8 mouse cellular contexts compared by ENCODE assay signal in the genomic region with DNA sequence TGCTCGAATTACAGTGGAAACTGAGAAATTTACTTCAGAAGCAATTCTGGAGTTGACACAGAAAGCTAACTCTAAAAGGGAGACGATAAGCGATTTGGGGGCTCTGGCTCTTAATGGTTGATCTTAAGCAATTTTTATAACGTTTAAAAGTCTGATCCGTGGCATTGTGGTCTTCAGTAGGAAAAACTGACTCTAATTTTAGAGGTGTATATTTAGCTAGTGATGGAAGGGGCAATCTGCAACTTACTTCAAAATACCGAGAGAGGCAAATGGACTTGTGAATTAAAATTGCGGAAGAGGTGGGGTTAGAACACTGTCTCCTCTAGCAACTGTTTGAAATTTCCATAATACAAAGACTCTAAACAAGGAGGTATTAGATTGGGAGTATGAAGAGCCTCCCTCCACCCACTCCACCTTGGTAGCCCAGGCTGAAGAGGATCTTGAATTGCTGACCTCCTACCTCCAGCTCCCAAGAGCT. TPM values are rescaled to one million over a fixed set of nuclear protein-coding genes. Genes with fewer than 3 reads are reported as not detected.
A peak's percentile ranks its signal among the peaks of the same experiment; 100 is the strongest.
DNase-seq lines count a peak whose midpoint lies in the region; ATAC-seq and TF ChIP-seq lines count a peak whose summit lies in the region.

No protein-coding gene starts in this region.

- H3K4me3 ChIP-seq in heart, adult 2 months = peak overlapping the region; percentile 47
- H3K4me3 ChIP-seq in hindbrain, embryonic 16.5 days (ENCODE audit: low read length) = peak overlapping the region; percentile 45
- no peak overlapping the region for H3K4me3 ChIP-seq in midbrain, embryonic 11.5 days (ENCODE audit: low read depth, low read length)

- peak overlapping the region; percentile 80 for H3K4me2 ChIP-seq in hindbrain, embryonic 16.5 days (ENCODE audit: low read length)
- H3K4me2 ChIP-seq in midbrain, embryonic 11.5 days = peak overlapping the region; percentile 33

- H3K27me3 ChIP-seq in heart, adult 2 months (ENCODE audit: control insufficient read depth, insufficient read depth, low read length) = no peaks in the 10 kb centered on the region
- no peaks in the 10 kb centered on the region for H3K27me3 ChIP-seq in hindbrain, embryonic 16.5 days (replicated peaks; ENCODE audit: control insufficient read depth, insufficient read depth, low read length)
- no peaks in the 10 kb centered on the region for H3K27me3 ChIP-seq in midbrain, embryonic 11.5 days (ENCODE audit: control insufficient read depth, insufficient read depth, low read length)

- H3K9ac ChIP-seq in heart, adult 2 months (ENCODE audit: low read depth, low read length) = no peak overlapping the region; the same call in 1 of the 2 replicates
- no peak overlapping the region for H3K9ac ChIP-seq in hindbrain, embryonic 16.5 days (ENCODE audit: low read depth, low read length)
- H3K9ac ChIP-seq in midbrain, embryonic 11.5 days (ENCODE audit: low read length) = no peak overlapping the region

- H3K27ac ChIP-seq in heart, adult 2 months = no peak overlapping the region; the same call in 1 of the 2 replicates
- H3K27ac ChIP-seq in hindbrain, embryonic 16.5 days (ENCODE audit: low read depth, low read length) = no peak overlapping the region
- H3K27ac ChIP-seq in midbrain, embryonic 11.5 days (ENCODE audit: low read depth, low read length) = no peak overlapping the region

- TF ChIP-seq POLR2A in heart, adult 2 months (IDR thresholded peaks at IDR 0.05; ENCODE audit: insufficient read depth, low read depth, low read length) = no peak

- peak; percentile 48 for ATAC-seq in common myeloid progenitor, adult 5-6 weeks (replicated peaks; ENCODE audit: low read depth, poor library complexity, severe bottlenecking)
- ATAC-seq in hindbrain, embryonic 16.5 days = no peak
- ATAC-seq in midbrain, embryonic 11.5 days (ENCODE audit: low FRiP score) = no peak

- TF ChIP-seq EP300 in heart, adult 2 months (IDR thresholded peaks at IDR 0.05; ENCODE audit: insufficient read depth, low read depth, low read length) = no peak

- H3K9me3 ChIP-seq in hindbrain, embryonic 16.5 days (ENCODE audit: control insufficient read depth, low read length) = no peaks in the 10 kb centered on the region
- peaks cover 2% of the 10 kb centered on the region; the same call in 1 of the 2 replicates for H3K9me3 ChIP-seq in midbrain, embryonic 11.5 days (ENCODE audit: control insufficient read depth, low read length)

- no peaks in the 10 kb centered on the region for H3K79me2 ChIP-seq in heart, adult 2 months (replicated peaks; ENCODE audit: control insufficient read depth, insufficient read depth, low read length)

- H3K36me3 ChIP-seq in heart, adult 2 months (ENCODE audit: control insufficient read depth, insufficient read depth, low read length) = no peaks in the 10 kb centered on the region
- H3K36me3 ChIP-seq in hindbrain, embryonic 16.5 days (ENCODE audit: control insufficient read depth, insufficient read depth, low read length) = no peaks in the 10 kb centered on the region
- H3K36me3 ChIP-seq in midbrain, embryonic 11.5 days (ENCODE audit: control insufficient read depth, insufficient read depth, low read length) = no peaks in the 10 kb centered on the region

- no peak for DNase-seq in heart, adult 2 months
- no peak for DNase-seq in heart, adult 18-20 months
- DNase-seq in midbrain, embryonic 11.5 days (ENCODE audit: low spot score, missing footprints) = no peak
- no peak for DNase-seq in spleen, adult 12 weeks (ENCODE audit: low spot score)
- DNase-seq in frontal cortex, postnatal 14 days (ENCODE audit: low spot score in 2 of 2) = no peak
- no peak for DNase-seq in urinary bladder, postnatal 36 days (ENCODE audit: low spot score in 2 of 2)

- peaks cover 3% of the 10 kb centered on the region for H3K4me1 ChIP-seq in heart, adult 2 months (ENCODE audit: control insufficient read depth, insufficient read depth, low read length)
- H3K4me1 ChIP-seq in hindbrain, embryonic 16.5 days (ENCODE audit: control insufficient read depth, insufficient read depth, low read depth, low read length) = peaks cover 11% of the 10 kb centered on the region
- peaks cover 12% of the 10 kb centered on the region for H3K4me1 ChIP-seq in midbrain, embryonic 11.5 days (ENCODE audit: control insufficient read depth, insufficient read depth, low read length)

- intact Hi-C loops in heart, adult 2 months (cut with DNase I) = no loop called here

- 36% methylated on average over 7 of the region's 7 CpGs for WGBS in heart, adult 2 months
- WGBS in hindbrain, embryonic 16.5 days = 40% methylated on average over 7 of the region's 7 CpGs
- WGBS in midbrain, embryonic 11.5 days = 47% methylated on average over 7 of the region's 7 CpGs

- no peak for TF ChIP-seq CTCF in heart, adult 2 months (IDR thresholded peaks at IDR 0.05)

RNA-seq across cellular contexts. Expression of gene Cabcoco1, which starts 0.3 kb away (rescaled TPM):
- total RNA-seq in heart, adult 2 months (2021) = 10 to 100 TPM; 18.0 to 23.0 TPM
- 8.6 and 15.1 TPM in 2 replicates for polyA plus RNA-seq in heart, adult 2 months (2012; rRNA removed)
- 10 to 100 TPM; 22.4 to 23.5 TPM for total RNA-seq in heart, adult 18-20 months (2021)
- total RNA-seq in common myeloid progenitor, adult 5-6 weeks (2017) = 4.8 and 5.5 TPM in 2 replicates
- 2.8 and 4.2 TPM in 2 replicates for polyA plus RNA-seq in hindbrain, embryonic 16.5 days (2015; fragmentation: Nextera tagmentation; extraction: Ambion mirVana)
- 0.12 and 0.18 TPM in 2 replicates for polyA plus RNA-seq in midbrain, embryonic 11.5 days (2014; fragmentation: Nextera tagmentation; extraction: Ambion mirVana)
